Mouse (Mus musculus) kidney, embryonic 14.5 days (tissue): ENCODE results near the gene Ino80e. TPM values are rescaled to one million over a fixed set of nuclear protein-coding genes. Genes with fewer than 3 reads are reported as not detected.

ENCODE experiments used
- ATAC-seq: fragments of 200-750 bp; cut with Nextera tagmentation; 2 replicates; pipeline ENCODE4 v1.8.0; 2017; ENCODE audit warnings: moderate number of reproducible peaks, mild to moderate bottlenecking, moderate TSS enrichment, moderate library complexity; ENCODE audit not compliant: low FRiP score, low TSS enrichment
- H3K27ac ChIP-seq: fragments of 300-500 bp; sonication (generic); 2 replicates; pipeline ENCODE4 v1.5.1; 2014; ENCODE audit warnings: low read depth, mild to moderate bottlenecking, low read length, moderate library complexity, mixed read lengths
- H3K27me3 ChIP-seq: fragments of 300-500 bp; sonication (generic); 2 replicates; pipeline ENCODE4 v1.6.1; 2014; ENCODE audit warnings: mild to moderate bottlenecking, low read length; ENCODE audit not compliant: control insufficient read depth, insufficient read depth
- H3K36me3 ChIP-seq: fragments of 300-500 bp; sonication (generic); 2 replicates; pipeline ENCODE4 v1.6.1; 2014; ENCODE audit warnings: low read length, mixed read lengths; ENCODE audit not compliant: control insufficient read depth, insufficient read depth
- H3K4me1 ChIP-seq: fragments of 300-500 bp; sonication (generic); 2 replicates; pipeline ENCODE4 v1.6.1; 2014; ENCODE audit warnings: low read length, mixed read lengths; ENCODE audit not compliant: control insufficient read depth, insufficient read depth
- H3K4me2 ChIP-seq: fragments of 300-500 bp; sonication (generic); replicated peaks from 2 replicates; pipeline ENCODE4 v1.6.1; 2014; ENCODE audit warnings: low read depth, mild to moderate bottlenecking, low read length
- H3K4me3 ChIP-seq: fragments of 300-500 bp; sonication (generic); 2 replicates; pipeline ENCODE4 v1.5.1; 2014; ENCODE audit warnings: mild to moderate bottlenecking, low read length
- H3K9ac ChIP-seq: fragments of 300-500 bp; sonication (generic); 2 replicates; pipeline ENCODE4 v1.6.1; 2014; ENCODE audit warnings: low read depth, mild to moderate bottlenecking, low read length, moderate library complexity
- H3K9me3 ChIP-seq: fragments of 300-500 bp; sonication (generic); 2 replicates; pipeline ENCODE4 v1.6.1; 2016; ENCODE audit warnings: low read length; ENCODE audit not compliant: control insufficient read depth
- WGBS: fragments of 180-500 bp; shearing (Covaris S2); extraction: QIAGEN DNeasy Blood & Tissue Kit; methylation state at CpG from one replicate; pipeline ENCODE4 v1.1.7; 2014; 5-methylcytosine and 5-hydroxymethylcytosine counted together
- polyA plus RNA-seq: library from polyadenylated mRNA; unstranded; fragments of >200 nt; fragmentation: Nextera tagmentation; extraction: Ambion mirVana; gene quantifications from 2 replicates; pipeline ENCODE4 v1.2.1, GENCODE M21; 2014

Gene Ino80e
- polyA plus RNA-seq, 1 experiment from 2014 or later: 94.0 TPM

DNA sequence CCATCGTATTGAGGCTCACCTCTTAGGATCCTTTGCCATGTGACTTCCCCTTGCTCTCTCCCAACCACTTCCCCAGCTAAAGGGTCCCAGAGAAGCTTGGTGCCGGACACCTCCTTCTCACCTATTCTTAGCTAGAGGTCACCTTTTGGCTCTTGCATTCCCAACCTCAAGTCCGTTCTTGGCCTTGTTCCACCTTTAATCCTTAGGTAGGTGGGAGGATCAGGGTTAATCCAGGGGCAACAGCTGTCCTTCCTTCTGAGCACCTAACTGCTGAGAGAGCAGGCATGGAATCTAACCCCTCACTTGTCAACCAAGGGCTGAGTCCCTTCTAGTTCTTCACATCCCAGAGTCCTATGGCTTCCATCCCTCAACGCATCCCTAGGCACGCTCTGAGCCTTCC is 36.2 kb downstream of the Ino80e start:
- WGBS: 64% methylated on average over 5 of the region's 5 CpGs
- Histone ChIP-seq H3K27ac (no peak overlapping the region), H3K27me3 (peaks cover 19% of the 10 kb centered on the region), H3K4me1 (0 out of 2 replicates have a peak, but pooled peaks cover 3% of the 10 kb centered on the region), H3K9ac (no peak overlapping the region), H3K4me2 (no peak overlapping the region), H3K9me3 (no peaks in the 10 kb centered on the region), H3K36me3 (no peaks in the 10 kb centered on the region), H3K4me3 (no peak overlapping the region)
- no peak for ATAC-seq

DNA sequence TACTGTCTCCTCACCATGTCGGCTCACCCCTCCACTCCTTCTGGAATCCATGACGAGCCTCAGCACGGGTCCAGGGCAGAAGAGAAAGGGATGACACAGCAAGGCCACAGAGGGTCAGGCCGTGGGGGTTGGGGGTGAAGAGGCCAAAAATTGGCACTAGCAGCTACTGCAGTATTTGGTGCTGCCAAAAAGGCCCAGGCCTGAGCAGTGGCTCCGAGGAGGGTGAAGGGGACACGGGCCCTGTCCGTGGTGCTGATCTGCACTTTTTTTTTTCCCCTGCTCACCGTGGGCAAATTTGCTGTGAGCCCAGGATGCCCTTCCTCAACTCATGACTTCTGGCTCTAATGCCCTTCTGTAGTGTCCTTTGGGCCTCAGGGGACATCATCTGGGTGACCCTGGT is 36.8 kb downstream of the Ino80e start:
- Histone ChIP-seq H3K9me3 (no peaks in the 10 kb centered on the region), H3K4me1 (0 out of 2 replicates have a peak, but pooled peaks cover 3% of the 10 kb centered on the region), H3K36me3 (no peaks in the 10 kb centered on the region), H3K27ac (no peak overlapping the region), H3K4me3 (no peak overlapping the region), H3K27me3 (peaks cover 19% of the 10 kb centered on the region), H3K4me2 (no peak overlapping the region), H3K9ac (no peak overlapping the region)
- WGBS: 26% methylated on average over 8 of the region's 8 CpGs
- ATAC-seq: no peak

DNA sequence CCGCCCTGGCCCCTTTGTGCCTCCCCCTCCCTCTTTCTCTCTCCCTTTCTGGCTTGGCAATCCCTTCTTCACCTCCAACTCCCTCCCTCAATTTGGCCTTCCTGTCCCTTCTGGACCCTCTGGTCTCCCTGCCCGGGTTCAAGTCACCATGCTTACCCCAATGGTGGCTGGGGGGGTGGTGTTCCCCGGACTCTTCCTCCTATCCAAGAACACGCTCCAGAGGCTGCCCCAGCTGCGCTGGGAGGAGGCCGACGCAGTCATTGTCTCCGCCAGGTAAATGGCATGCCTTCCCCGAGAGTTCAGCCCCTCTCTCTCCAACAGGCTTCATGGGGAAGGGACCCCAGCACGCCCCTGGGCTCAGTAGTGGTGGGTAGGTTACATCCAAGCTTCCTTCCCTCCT is 38.2 kb downstream of the Ino80e start:
- H3K4me3 ChIP-seq: no peak overlapping the region
- H3K36me3 ChIP-seq: no peaks in the 10 kb centered on the region
- H3K27ac ChIP-seq: no peak overlapping the region
- H3K9me3 ChIP-seq: no peaks in the 10 kb centered on the region
- H3K9ac ChIP-seq: no peak overlapping the region
- H3K27me3 ChIP-seq: peaks cover 16% of the 10 kb centered on the region
- H3K4me2 ChIP-seq: no peak overlapping the region; the same call in 1 of the 2 replicates
- no peak for ATAC-seq
- 17% methylated on average over 10 of the region's 10 CpGs for WGBS
- 0 out of 2 replicates have a peak, but pooled peaks cover 3% of the 10 kb centered on the region for H3K4me1 ChIP-seq

DNA sequence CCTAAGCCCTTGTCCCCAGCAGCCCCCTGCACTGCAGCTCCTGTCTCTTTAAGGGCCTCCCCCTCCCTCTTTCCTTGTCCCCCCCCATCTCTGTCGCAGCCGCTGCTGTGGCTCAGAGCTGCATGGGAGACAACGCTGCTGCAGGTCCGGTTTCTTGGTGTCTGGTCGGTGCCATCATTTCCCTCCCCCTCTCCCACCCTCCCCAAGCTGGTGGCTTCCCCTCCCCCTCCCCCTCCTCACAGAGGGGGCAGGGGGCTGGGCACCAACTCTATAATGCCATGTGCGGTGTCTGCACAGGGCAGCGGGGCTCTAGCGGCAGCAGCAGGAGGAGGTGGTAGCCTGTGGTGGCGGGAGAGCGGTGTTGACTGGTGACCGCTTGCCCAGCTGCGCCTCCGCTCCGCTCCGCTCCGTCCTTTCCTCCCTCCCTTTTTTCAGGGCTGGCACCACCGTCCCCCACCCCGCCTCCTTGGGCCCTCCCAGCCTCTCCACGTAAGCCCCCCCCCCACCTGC is 38.9 kb downstream of the Ino80e start:
- peak overlapping the region; percentile 24 for H3K4me3 ChIP-seq

DNA sequence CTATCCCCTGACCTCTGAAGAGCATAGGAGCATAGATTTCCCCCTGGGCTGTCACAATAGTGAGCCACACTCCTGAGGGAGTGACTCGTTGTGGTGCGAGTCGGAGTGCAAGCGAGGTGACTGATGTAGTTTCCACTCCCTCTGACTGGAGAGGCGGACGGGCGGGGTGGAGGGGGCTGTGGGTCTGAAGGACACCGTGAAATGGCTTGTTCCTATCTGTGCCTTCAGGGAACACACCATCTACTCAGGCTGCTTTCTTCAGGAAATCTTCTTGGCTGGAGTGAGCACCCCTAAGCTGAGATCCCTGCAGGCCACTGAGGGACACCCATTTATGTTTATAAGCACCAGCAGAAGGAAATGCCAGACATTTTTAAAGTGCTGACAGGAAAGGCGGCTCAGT is 39.4 kb downstream of the Ino80e start:
- Histone ChIP-seq H3K4me2 (no peak overlapping the region), H3K9me3 (no peaks in the 10 kb centered on the region), H3K9ac (no peak overlapping the region), H3K4me1 (0 out of 2 replicates have a peak, but pooled peaks cover 3% of the 10 kb centered on the region), H3K36me3 (no peaks in the 10 kb centered on the region), H3K27ac (no peak overlapping the region), H3K27me3 (peaks cover 15% of the 10 kb centered on the region), H3K4me3 (0 out of 2 replicates have a peak overlapping the region, but pooled peaks have one; percentile 24)
- 0 out of 2 replicates have a peak, but pooled peaks have one; percentile 6 for ATAC-seq
- WGBS: 15% methylated on average over 9 of the region's 9 CpGs

More for the DNA sequence above, 38.9 kb downstream of the Ino80e start:
- Histone ChIP-seq H3K27ac (no peak overlapping the region), H3K36me3 (no peaks in the 10 kb centered on the region), H3K27me3 (peaks cover 15% of the 10 kb centered on the region), H3K9ac (0 out of 2 replicates have a peak overlapping the region, but pooled peaks have one; percentile 40), H3K4me1 (0 out of 2 replicates have a peak, but pooled peaks cover 3% of the 10 kb centered on the region), H3K4me2 (peak overlapping the region; percentile 55), H3K9me3 (no peaks in the 10 kb centered on the region)
- 0% methylated on average over 9 of the region's 19 CpGs for WGBS
- ATAC-seq: 0 out of 2 replicates have a peak, but pooled peaks have one; percentile 36

DNA sequence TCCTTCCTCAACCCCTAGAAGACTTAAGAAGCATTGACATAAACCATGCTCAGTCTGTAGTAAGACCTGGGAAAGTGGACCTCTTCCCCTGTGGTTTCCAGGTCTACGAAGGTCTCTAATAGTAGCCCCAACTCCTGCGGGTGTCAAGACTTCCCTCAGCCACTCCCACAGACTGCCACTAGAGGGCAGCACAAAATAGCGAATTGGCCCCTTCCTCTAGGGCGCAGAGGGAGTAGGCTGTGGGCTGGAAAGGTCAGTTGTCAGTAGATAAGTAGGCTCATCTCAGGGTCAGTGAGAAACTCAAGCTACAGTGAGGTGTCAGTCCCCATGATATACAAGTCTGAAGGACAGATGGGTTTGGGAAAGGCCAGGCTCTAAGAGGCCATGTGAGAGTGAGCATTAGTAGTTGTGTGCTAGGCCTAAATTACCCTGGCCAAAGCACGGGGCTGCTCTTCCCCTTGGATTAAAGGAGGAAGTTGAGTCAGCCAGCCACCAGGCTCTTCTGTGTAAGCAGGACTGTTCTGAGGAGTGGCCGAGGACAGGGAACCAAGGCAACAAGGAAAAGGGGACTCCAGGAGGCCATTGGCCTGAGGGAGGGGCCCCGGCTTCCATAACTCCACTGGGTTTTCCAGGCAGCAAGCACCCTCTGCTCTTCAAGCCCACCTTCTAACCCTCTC is 40.2 kb downstream of the Ino80e start:
- Histone ChIP-seq H3K4me1 (0 out of 2 replicates have a peak, but pooled peaks cover 3% of the 10 kb centered on the region), H3K9ac (no peak overlapping the region), H3K4me3 (no peak overlapping the region), H3K9me3 (no peaks in the 10 kb centered on the region), H3K27ac (no peak overlapping the region), H3K36me3 (no peaks in the 10 kb centered on the region), H3K4me2 (no peak overlapping the region), H3K27me3 (peaks cover 15% of the 10 kb centered on the region)
- peak; percentile 44 for ATAC-seq
- WGBS: 22% methylated on average over 7 of the region's 7 CpGs

DNA sequence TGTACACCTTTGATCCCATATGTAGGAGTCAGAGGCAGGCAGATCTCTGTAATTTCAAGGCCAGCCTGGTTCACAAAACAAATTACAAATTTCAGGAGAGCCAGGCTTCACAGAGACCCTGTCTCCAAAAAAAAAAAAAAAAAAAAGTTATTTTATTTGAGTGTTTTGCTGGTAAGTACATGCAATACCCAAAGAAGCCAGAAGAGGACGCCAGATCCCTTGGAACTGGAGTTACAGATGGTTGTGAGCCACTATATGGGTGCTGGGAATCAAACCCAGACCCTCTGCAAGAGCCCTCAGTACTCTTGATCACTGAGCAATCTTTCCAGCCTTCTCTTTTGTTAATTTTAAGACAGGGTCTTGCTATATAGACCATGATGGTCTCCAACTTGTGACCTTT is 43.4 kb downstream of the Ino80e start:
- Histone ChIP-seq H3K4me1 (0 out of 2 replicates have a peak, but pooled peaks cover 3% of the 10 kb centered on the region), H3K4me2 (no peak overlapping the region), H3K36me3 (no peaks in the 10 kb centered on the region), H3K27ac (no peak overlapping the region), H3K27me3 (peaks cover 11% of the 10 kb centered on the region), H3K9ac (no peak overlapping the region), H3K4me3 (no peak overlapping the region), H3K9me3 (no peaks in the 10 kb centered on the region)
- WGBS: 27% methylated on average over 1 of the region's 1 CpGs
- no peak for ATAC-seq

DNA sequence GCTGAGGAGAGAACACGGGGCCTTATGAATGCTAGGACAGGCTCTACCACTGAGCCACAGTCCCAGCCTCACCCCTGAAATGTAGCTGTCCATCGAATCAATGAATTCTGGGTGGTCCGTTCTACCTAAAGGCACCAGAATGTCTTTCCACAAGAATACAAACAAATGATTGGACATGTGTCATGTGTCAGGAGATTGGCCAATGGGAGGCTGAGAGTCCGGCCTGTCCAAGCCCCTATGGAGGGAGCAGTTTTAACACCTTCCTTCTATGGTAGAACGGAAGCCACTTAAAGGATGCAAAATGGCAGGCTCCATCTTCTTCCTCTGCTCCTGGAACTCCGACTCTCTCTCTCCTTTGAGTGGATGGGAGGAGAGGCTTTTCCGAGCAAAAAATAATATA is 44.6 kb downstream of the Ino80e start:
- no peak overlapping the region for H3K9ac ChIP-seq
- H3K27me3 ChIP-seq: peaks cover 4% of the 10 kb centered on the region; the same call in 1 of the 2 replicates
- H3K9me3 ChIP-seq: no peaks in the 10 kb centered on the region
- no peak for ATAC-seq
- WGBS: 86% methylated on average over 7 of the region's 7 CpGs
- H3K4me3 ChIP-seq: no peak overlapping the region
- no peak overlapping the region for H3K4me2 ChIP-seq
- no peaks in the 10 kb centered on the region for H3K36me3 ChIP-seq
- no peaks in the 10 kb centered on the region for H3K4me1 ChIP-seq
- no peak overlapping the region for H3K27ac ChIP-seq

DNA sequence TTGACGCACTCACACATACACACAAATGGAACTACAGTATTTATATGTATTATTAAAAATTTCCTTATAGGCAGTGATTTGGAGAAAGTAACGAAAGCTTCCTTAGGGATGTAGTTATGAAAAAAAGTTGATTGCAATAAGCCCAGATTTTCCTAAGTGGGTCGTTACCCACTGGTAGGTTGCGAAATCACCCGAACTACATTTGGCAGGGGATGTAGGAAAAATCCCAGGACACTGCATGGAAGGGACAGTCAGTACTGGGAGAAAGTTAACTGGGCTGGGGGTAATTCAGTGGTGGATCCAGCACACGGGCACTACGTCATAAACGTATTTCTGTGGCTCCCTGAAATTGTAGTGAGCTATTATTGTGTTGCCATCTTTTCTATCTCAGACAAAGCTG is 45.7 kb downstream of the Ino80e start:
- Histone ChIP-seq H3K9ac (no peak overlapping the region), H3K4me3 (no peak overlapping the region), H3K4me1 (no peaks in the 10 kb centered on the region), H3K36me3 (no peaks in the 10 kb centered on the region), H3K27me3 (no peaks in the 10 kb centered on the region), H3K27ac (no peak overlapping the region), H3K9me3 (no peaks in the 10 kb centered on the region), H3K4me2 (no peak overlapping the region)
- no peak for ATAC-seq
- WGBS: 92% methylated on average over 8 of the region's 8 CpGs
